Mouse (Mus musculus): Measurements from ENCODE around the gene Sel1l.

The Sel1l gene

GRCm38 (mm10) chr12:91849045-91849467 lies at the start of gene Sel1l:
Gene Sel1l (minus strand): TSS chr12:91849157.
- DNase-seq (ENCODE audit: low spot score) = peak; percentile 92

GRCm38 (mm10) chr12:91892622-91893560 lies 43.9 kb upstream of the Sel1l start:
- DNase-seq (ENCODE audit: low spot score) = no peak

- no peak for DNase-seq (ENCODE audit: low spot score)
Measured at GRCm38 (mm10) chr12:91880431-91880830, 31.5 kb upstream of the Sel1l start.

GRCm38 (mm10) chr12:91878912-91879250 lies 29.9 kb upstream of the Sel1l start:
- DNase-seq (ENCODE audit: low spot score) = no peak

- no peak for DNase-seq (ENCODE audit: low spot score)
Measured at GRCm38 (mm10) chr12:91878056-91878911, 29.3 kb upstream of the Sel1l start.

GRCm38 (mm10) chr12:91877646-91878045 lies 28.7 kb upstream of the Sel1l start:
- peak; percentile 33 for DNase-seq (ENCODE audit: low spot score)

- DNase-seq (ENCODE audit: low spot score) = no peak
Measured at GRCm38 (mm10) chr12:91870671-91871070, 21.7 kb upstream of the Sel1l start.

- DNase-seq (ENCODE audit: low spot score) = no peak
Measured at GRCm38 (mm10) chr12:91869352-91869751, 20.4 kb upstream of the Sel1l start.

- DNase-seq (ENCODE audit: low spot score) = no peak
Measured at GRCm38 (mm10) chr12:91854330-91854729, 5.4 kb upstream of the Sel1l start.

- no peak for DNase-seq (ENCODE audit: low spot score)
Measured at GRCm38 (mm10) chr12:91848394-91849044, 438 bp downstream of the Sel1l start.

GRCm38 (mm10) chr12:91846038-91846437 lies 2.9 kb downstream of the Sel1l start:
- no peak for DNase-seq (ENCODE audit: low spot score)

GRCm38 (mm10) chr12:91845393-91845792 lies 3.6 kb downstream of the Sel1l start:
- DNase-seq (ENCODE audit: low spot score) = no peak

- DNase-seq (ENCODE audit: low spot score) = no peak
Measured at GRCm38 (mm10) chr12:91844542-91844941, 4.4 kb downstream of the Sel1l start.

GRCm38 (mm10) chr12:91843888-91844287 lies 5.1 kb downstream of the Sel1l start:
- no peak for DNase-seq (ENCODE audit: low spot score)

GRCm38 (mm10) chr12:91841714-91842113 lies 7.2 kb downstream of the Sel1l start:
- no peak for DNase-seq (ENCODE audit: low spot score)

- DNase-seq (ENCODE audit: low spot score) = no peak
Measured at GRCm38 (mm10) chr12:91838261-91838660, 10.7 kb downstream of the Sel1l start.

- DNase-seq (ENCODE audit: low spot score) = no peak
Measured at GRCm38 (mm10) chr12:91837401-91838065, 11.4 kb downstream of the Sel1l start.

GRCm38 (mm10) chr12:91833939-91834333 lies 15.0 kb downstream of the Sel1l start:
- DNase-seq (ENCODE audit: low spot score) = no peak

GRCm38 (mm10) chr12:91833237-91833938 lies 15.6 kb downstream of the Sel1l start:
- no peak for DNase-seq (ENCODE audit: low spot score)

GRCm38 (mm10) chr12:91831410-91831809 lies 17.5 kb downstream of the Sel1l start:
- DNase-seq (ENCODE audit: low spot score) = no peak

- DNase-seq (ENCODE audit: low spot score) = no peak
Measured at GRCm38 (mm10) chr12:91820461-91820860, 28.5 kb downstream of the Sel1l start.

Measured in urinary bladder, postnatal 25 days (tissue).